Mouse (Mus musculus) MEL (cell line): Measurements from ENCODE around the gene Kpna2. TPM values are rescaled to one million over a fixed set of nuclear protein-coding genes. Genes with fewer than 3 reads are reported as not detected.
A peak's percentile ranks its signal among the peaks of the same experiment; 100 is the strongest.

ENCODE experiments used
- DNase-seq: peaks from one replicate; pipeline ENCODE4 v3.0.0; 2011; ENCODE audit warnings: low read depth, low spot score
- H3K27ac ChIP-seq: 2 replicates; pipeline ENCODE4 v1.5.1; 2012; ENCODE audit warnings: low read depth, mild to moderate bottlenecking, control low read depth, low read length, moderate library complexity; ENCODE audit not compliant: control insufficient read depth
- H3K27me3 ChIP-seq, 2 experiments: fragments of 150-350 bp in 1 of 2; sonication (generic) in 1 of 2; 2 replicates each; pipeline ENCODE4 v1.6.1; 2012; ENCODE audit warnings: low read length in 2 of 2, mild to moderate bottlenecking in 2 of 2, improper control_type of control experiment in 1 of 2, moderate library complexity in 1 of 2; ENCODE audit not compliant: insufficient read depth in 2 of 2, control insufficient read depth in 1 of 2
- H3K36me3 ChIP-seq, 2 experiments: 2 replicates each; pipeline ENCODE4 v1.6.1; 2012 to 2014; ENCODE audit warnings: low read length in 2 of 2, improper control_type of control experiment in 1 of 2, inconsistent platforms in 1 of 2, mild to moderate bottlenecking in 1 of 2; ENCODE audit not compliant: insufficient read depth in 2 of 2, control insufficient read depth in 1 of 2
- H3K4me1 ChIP-seq, 2 experiments: fragments of 150-350 bp in 1 of 2; sonication (generic) in 1 of 2; 2 replicates each; pipeline ENCODE4 v1.6.1; 2012; ENCODE audit warnings: low read length in 2 of 2, improper control_type of control experiment in 1 of 2, mild to moderate bottlenecking in 1 of 2; ENCODE audit not compliant: insufficient read depth in 2 of 2, control insufficient read depth in 1 of 2
- H3K4me3 ChIP-seq, 2 experiments: fragments of 150-350 bp in 1 of 2; sonication (generic) in 1 of 2; 2 replicates each; pipeline ENCODE4 v1.5.1; 2012; ENCODE audit warnings: low read depth in 2 of 2, low read length in 2 of 2, mild to moderate bottlenecking in 2 of 2, moderate library complexity in 2 of 2, control low read depth in 1 of 2, improper control_type of control experiment in 1 of 2; ENCODE audit not compliant: control insufficient read depth in 1 of 2, insufficient read depth in 1 of 2
- H3K79me2 ChIP-seq: 2 replicates; pipeline ENCODE4 v1.6.1; 2012; ENCODE audit warnings: mild to moderate bottlenecking, low read length, moderate library complexity; ENCODE audit not compliant: control insufficient read depth, poor library complexity, insufficient read depth
- H3K9ac ChIP-seq: 2 replicates; pipeline ENCODE4 v1.6.1; 2012; ENCODE audit warnings: low read depth, mild to moderate bottlenecking, control low read depth, low read length, moderate library complexity; ENCODE audit not compliant: control insufficient read depth, poor library complexity, severe bottlenecking
- H3K9me3 ChIP-seq: fragments of 150-350 bp; sonication (generic); replicated peaks from 2 replicates; pipeline ENCODE4 v1.6.1; 2012; ENCODE audit warnings: mild to moderate bottlenecking, low read length, improper control_type of control experiment, moderate library complexity; ENCODE audit not compliant: insufficient read depth
- CHD2 ChIP-seq: IDR thresholded peaks from 2 replicates; pipeline ENCODE4 v1.6.1; 2011; ENCODE audit warnings: low read length, improper control_type of control experiment
- CTCF ChIP-seq, 3 experiments: IDR thresholded peaks in 2 of 3; conservative IDR thresholded peaks in 1 of 3; 2 replicates each; pipeline ENCODE4 v1.5.1; 2011 to 2012; ENCODE audit warnings: low read length in 3 of 3, low read depth in 2 of 3, mild to moderate bottlenecking in 2 of 3, improper control_type of control experiment in 1 of 3, inconsistent platforms in 1 of 3, mixed read lengths in 1 of 3, moderate library complexity in 1 of 3; ENCODE audit not compliant: control insufficient read depth in 1 of 3, insufficient read depth in 1 of 3, poor library complexity in 1 of 3, severe bottlenecking in 1 of 3
- HCFC1 ChIP-seq: IDR thresholded peaks from 2 replicates; pipeline ENCODE4 v1.6.1; 2012; ENCODE audit warnings: low read depth, mild to moderate bottlenecking, inconsistent platforms, low read length, improper control_type of control experiment, moderate library complexity
- KAT2A ChIP-seq: conservative IDR thresholded peaks from 2 replicates; pipeline ENCODE4 v1.6.1; 2012; ENCODE audit warnings: low read depth, low read length, improper control_type of control experiment, inconsistent platforms
- MAX ChIP-seq: IDR thresholded peaks from 2 replicates; pipeline ENCODE4 v1.6.1; 2011; ENCODE audit warnings: low read length, improper control_type of control experiment
- MYC ChIP-seq: IDR thresholded peaks from 2 replicates; pipeline ENCODE4 v1.6.1; 2011; ENCODE audit warnings: low read depth, mild to moderate bottlenecking, low read length, improper control_type of control experiment, moderate library complexity
- NRF1 ChIP-seq: IDR thresholded peaks from 2 replicates; pipeline ENCODE4 v1.6.1; 2014; ENCODE audit warnings: low read depth, mild to moderate bottlenecking, inconsistent platforms, low read length, improper control_type of control experiment, moderate library complexity; ENCODE audit not compliant: poor library complexity, insufficient read depth, severe bottlenecking
- POLR2AphosphoS5 ChIP-seq: IDR thresholded peaks from 2 replicates; pipeline ENCODE4 v1.6.1; 2012; ENCODE audit warnings: low read depth, borderline replicate concordance, mild to moderate bottlenecking, inconsistent platforms, low read length, moderate library complexity, mixed read lengths
- RAD21 ChIP-seq: IDR thresholded peaks from 2 replicates; pipeline ENCODE4 v1.6.1; 2011; ENCODE audit warnings: mild to moderate bottlenecking, low read depth, low read length, improper control_type of control experiment
- RCOR1 ChIP-seq: IDR thresholded peaks from 2 replicates; pipeline ENCODE4 v1.6.1; 2012; ENCODE audit warnings: low read depth, mild to moderate bottlenecking, inconsistent platforms, low read length, improper control_type of control experiment
- SIN3A ChIP-seq: IDR thresholded peaks from 2 replicates; pipeline ENCODE4 v1.6.1; 2012; ENCODE audit warnings: low read length, improper control_type of control experiment, inconsistent platforms
- SMC3 ChIP-seq: IDR thresholded peaks from 2 replicates; pipeline ENCODE4 v1.6.1; 2011; ENCODE audit warnings: low read depth, low read length, improper control_type of control experiment
- TBP ChIP-seq: IDR thresholded peaks from 2 replicates; pipeline ENCODE4 v1.8.0; 2011; ENCODE audit warnings: low read depth, low read length, improper control_type of control experiment
- USF1 ChIP-seq: IDR thresholded peaks from 2 replicates; pipeline ENCODE4 v1.6.1; 2014; ENCODE audit warnings: low read depth, mild to moderate bottlenecking, inconsistent platforms, low read length, improper control_type of control experiment, moderate library complexity
- ZC3H11A ChIP-seq: IDR thresholded peaks from 2 replicates; pipeline ENCODE4 v1.6.1; 2012; ENCODE audit warnings: low read depth, mild to moderate bottlenecking, inconsistent platforms, low read length, improper control_type of control experiment
- ZNF384 ChIP-seq: IDR thresholded peaks from 2 replicates; pipeline ENCODE4 v1.6.1; 2012; ENCODE audit warnings: low read depth, mild to moderate bottlenecking, inconsistent platforms, low read length, improper control_type of control experiment
- polyA plus RNA-seq, 2 experiments: library from polyadenylated mRNA; stranded (reverse) in 1 of 2; unstranded in 1 of 2; fragments of >175 nt in 1 of 2; fragments of >200 nt in 1 of 2; gene quantifications; 2 replicates each; pipeline versions ENCODE4 v1.2.1 to v1.2.4; 2012; ENCODE audit warnings: low replicate concordance in 2 of 2, low read depth in 1 of 2; ENCODE audit not compliant: insufficient read length in 2 of 2, insufficient read depth in 1 of 2, missing spikeins in 1 of 2
- total RNA-seq: library from RNA; depleted of rRNA; stranded (reverse); fragments of 300-350 nt; gene quantifications from 2 replicates; pipeline ENCODE4 v1.2.3, GENCODE M21; 2012

Gene Kpna2
- total and polyA plus RNA-seq, 3 experiments = 13.2 to 216 TPM; not detected in 1

DNA sequence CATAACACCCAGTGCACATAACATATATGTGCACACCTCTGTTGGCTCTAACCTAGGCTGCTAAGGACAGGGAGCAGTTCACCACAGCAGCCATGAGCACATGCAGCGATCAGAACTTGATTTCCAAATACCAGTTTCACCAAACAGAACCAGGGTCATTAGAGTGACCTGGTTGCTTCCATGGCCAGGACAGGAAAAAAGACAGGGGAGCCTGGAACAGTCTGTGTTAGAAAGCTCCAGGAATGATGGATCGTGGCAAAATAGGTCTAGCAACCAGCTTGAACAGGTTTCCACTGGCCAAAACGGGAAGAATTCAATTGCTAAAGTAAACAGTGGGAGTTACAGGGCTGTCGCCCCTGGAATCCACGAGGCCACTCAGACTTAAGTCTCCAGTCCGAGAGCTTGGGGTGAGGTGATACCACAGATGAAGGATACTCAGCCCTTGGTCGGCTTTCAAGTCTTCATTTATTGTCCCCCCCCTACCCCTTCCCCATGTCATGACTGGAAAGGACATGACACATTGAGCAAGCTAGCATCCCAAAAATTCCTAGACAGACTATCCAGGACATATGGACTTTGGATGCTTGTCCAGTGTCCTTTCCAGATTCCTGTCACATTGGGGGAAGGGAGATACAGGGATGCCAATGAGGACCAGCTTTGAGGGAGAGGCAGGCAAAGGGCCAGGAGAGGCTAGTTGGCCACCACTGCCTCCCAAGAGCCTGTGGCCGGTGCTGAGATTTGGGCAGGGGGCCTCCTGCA, 23.7 kb downstream of the Kpna2 start:
- H3K79me2 ChIP-seq = no peaks in the 10 kb centered on the region
- H3K4me3 ChIP-seq = no peak overlapping the region
- no peak for DNase-seq

DNA sequence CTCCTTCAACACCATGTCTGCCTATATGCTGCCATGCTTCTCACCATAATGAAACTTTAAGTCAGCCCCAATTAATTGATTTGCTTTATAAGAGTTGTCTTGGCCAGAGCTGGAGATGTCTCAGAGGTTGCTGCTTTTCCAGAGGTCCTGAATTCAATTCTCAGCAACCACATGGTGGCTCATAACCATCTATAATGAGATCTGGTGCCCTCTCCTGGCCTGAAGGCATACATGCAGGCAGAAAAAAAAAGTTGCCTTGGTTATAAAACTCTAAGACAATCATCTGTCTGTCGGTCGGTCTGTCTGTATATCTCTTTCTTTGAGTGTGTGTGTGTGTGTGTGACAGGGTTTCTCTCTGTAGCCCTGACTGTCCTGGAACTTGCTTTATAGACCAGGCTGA, 24.9 kb downstream of the Kpna2 start:
- no peaks in the 10 kb centered on the region for H3K4me1 ChIP-seq
- no peaks in the 10 kb centered on the region for H3K27me3 ChIP-seq
- H3K27ac ChIP-seq = no peak overlapping the region
- no peaks in the 10 kb centered on the region for H3K79me2 ChIP-seq
- H3K9ac ChIP-seq = no peak overlapping the region
- peak; percentile 80 for TF ChIP-seq RAD21
- peak; percentile 83 for TF ChIP-seq ZC3H11A
- peak; percentile 86 for TF ChIP-seq SMC3
- TF ChIP-seq HCFC1 = no peak
- TF ChIP-seq ZNF384 = peak; percentile 93
- TF ChIP-seq SIN3A = no peak
- peak; percentile 94 for TF ChIP-seq MYC
- 0 out of 2 replicates have a peak, but pooled peaks have one; percentile 17 for TF ChIP-seq TBP
- TF ChIP-seq CTCF (IDR thresholded peaks at IDR 0.05 in 2 of 3, conservative IDR thresholded peaks at IDR 0.05 in 1 of 3; ENCODE audit: control insufficient read depth in 1 of 3, insufficient read depth in 1 of 3, low read depth in 2 of 3, low read length in 3 of 3, poor library complexity in 1 of 3, severe bottlenecking in 1 of 3) = peak; percentile 42 to 90 (median 55); a peak in 5 of 6 replicates
- peak; percentile 72 for DNase-seq
- no peak overlapping the region for H3K4me3 ChIP-seq
- H3K36me3 ChIP-seq = no peaks in the 10 kb centered on the region
- no peaks in the 10 kb centered on the region for H3K9me3 ChIP-seq

More for the DNA sequence above, 23.7 kb downstream of the Kpna2 start:
- TF ChIP-seq NRF1 (no peak), MAX (no peak), CTCF (IDR thresholded peaks at IDR 0.05 in 2 of 3, conservative IDR thresholded peaks at IDR 0.05 in 1 of 3; ENCODE audit: control insufficient read depth in 1 of 3, insufficient read depth in 1 of 3, low read depth in 2 of 3, low read length in 3 of 3, poor library complexity in 1 of 3, severe bottlenecking in 1 of 3) (no peak), USF1 (no peak), RCOR1 (no peak), KAT2A (no peak), CHD2 (no peak), POLR2AphosphoS5 (no peak)
- H3K36me3 ChIP-seq = no peaks in the 10 kb centered on the region
- H3K9ac ChIP-seq = no peak overlapping the region
- H3K9me3 ChIP-seq = no peaks in the 10 kb centered on the region
- no peaks in the 10 kb centered on the region for H3K4me1 ChIP-seq
- H3K27ac ChIP-seq = no peak overlapping the region
- H3K27me3 ChIP-seq = no peaks in the 10 kb centered on the region
